Mouse (Mus musculus) monocyte, adult 2 months (primary cell): ENCODE measurements around the gene Gm28845.
"Not testable (repeated sequence)": the region's sequence is repeated elsewhere in the genome, so short reads cannot be mapped to it uniquely, and the experiment has no call there.

Experiments used
- DNase-seq, 2 experiments: peaks; one replicate each; pipeline ENCODE4 v3.0.0; 2022; ENCODE audit warnings: low spot score in 2 of 2, low read depth in 1 of 2

The Gm28845 gene

DNA sequence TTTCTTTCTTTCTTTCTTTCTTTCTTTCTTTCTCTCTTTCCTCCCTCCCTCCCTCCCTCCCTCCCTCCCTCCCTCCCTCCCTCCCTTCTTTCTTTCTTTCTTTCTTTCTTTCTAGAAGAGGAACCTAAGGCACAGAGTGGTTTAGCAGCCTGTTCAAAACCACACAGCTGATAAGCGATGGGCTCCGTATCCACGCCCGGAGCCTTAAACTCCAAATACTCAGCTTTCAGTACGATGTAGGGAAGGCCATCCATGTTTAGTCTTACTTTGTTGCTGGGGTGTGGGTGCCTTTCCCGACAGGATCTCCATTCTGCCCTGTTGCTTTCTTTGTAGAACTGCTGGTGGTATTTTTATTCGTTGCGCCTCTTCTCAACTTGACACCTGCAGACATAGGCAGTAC, 10.2 kb downstream of the Gm28845 start:
- no peak for DNase-seq

DNA sequence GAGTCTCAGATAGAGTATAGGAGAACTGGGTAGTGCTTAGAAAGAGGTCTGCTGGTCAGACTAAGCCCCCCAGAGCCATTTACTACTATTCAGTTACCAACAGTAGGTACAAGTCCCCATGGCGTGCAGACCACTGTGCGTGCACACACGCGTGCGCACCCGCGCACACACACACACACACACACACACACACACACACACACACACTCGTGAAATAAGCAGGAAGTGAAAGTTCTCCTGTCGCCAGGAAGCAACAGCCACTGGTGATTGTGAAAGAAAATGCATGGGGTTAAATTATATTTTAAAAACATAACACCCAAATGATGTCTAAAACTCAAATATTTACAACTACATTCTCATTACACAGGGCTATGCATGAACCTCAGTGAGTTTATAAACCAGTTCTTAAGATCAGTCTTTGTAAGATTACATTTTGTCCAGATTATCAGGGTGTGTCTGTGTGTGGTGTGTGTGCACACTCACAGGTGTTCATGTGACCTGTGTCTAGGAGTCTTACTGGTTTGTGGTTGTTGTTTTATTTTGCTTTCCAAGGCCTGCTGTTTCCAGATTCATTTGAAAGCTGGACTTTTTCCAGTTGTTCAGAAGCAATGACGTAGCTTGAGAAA, 11.6 kb downstream of the Gm28845 start:
- DNase-seq: peak in 1 of 2 experiments; percentile 34

DNA sequence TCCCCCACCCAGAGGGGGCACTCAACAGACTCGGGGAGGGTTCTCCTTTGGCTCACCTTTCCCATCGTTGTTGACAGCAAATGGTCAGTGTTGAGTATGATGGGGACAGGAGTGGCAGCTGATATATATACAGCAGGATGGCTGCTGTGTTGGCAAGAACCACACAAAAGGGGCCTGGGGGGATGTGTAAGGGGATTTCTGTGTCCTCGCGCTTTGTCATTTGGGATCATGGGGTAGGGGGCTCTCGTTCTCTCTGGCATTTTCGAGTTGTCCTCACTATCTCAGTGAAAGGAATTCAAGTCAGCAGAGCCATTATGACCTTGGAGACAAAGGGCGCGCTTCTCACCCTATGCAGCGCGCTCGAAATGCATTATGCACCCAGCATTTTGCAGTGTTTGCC, 16.1 kb downstream of the Gm28845 start, which contains the start of gene Cryga:
Cryga (minus strand) TSS at position 101 of the 400 bp plus-strand sequence.
- no peak for DNase-seq

DNA sequence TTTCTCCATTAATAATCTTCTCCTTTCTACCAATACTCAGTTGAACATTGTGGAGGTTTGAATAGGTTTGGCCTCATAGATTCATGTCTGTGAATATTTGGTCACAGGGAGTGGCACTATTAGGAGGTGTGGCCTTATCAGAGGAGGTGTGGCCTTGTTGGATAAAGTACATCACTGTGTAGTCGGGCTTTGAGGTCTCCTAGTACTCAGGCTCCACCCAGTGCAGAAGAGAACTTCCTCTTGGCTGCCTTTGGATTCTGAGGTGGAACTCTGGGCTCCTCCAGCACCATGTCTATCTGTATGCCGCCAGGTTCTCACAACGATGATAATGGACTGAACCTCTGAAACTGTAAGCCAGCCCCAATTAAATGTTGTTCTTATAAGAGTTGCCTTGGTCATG, 22.4 kb downstream of the Gm28845 start:
- DNase-seq: no peak

DNA sequence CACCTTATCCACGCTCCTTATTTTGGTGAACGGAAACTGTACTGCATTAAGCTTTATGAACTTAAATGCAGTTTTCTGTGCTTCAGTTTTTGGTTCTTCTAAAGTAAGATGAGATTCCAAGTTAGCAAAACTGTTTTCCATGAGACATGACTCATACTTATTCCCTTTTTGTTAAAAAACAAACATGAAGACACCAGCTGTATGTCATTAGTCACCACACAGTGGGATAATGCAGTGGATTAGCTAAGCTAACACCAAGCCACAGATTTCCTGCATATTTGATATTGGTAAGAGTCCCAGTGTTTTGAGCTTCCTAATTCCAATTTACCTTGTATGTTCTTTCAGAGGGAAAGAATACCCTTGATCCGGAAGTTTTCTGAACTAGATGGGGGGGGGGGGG, 27.8 kb downstream of the Gm28845 start:
- no peak for DNase-seq

DNA sequence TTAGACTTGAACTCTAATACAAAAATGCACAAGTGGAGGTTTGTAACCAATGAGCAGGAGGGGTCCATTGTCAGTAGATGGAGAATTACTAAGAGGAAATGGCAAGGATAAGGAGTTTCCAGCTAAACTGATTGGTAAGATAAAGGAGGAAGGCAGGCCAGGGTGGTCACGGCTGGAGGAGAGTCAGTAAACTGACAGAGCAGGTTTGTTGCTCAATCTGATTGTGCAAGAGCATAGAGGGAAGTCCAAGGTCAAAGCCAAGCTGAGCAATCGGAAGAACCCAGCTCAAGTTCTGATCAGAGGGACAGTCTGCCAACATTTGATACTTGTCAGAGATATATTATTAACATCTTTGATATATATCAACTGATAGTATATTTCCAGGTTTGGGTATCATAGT, 29.0 kb downstream of the Gm28845 start:
- peak; percentile 42 to 50 for DNase-seq

DNA sequence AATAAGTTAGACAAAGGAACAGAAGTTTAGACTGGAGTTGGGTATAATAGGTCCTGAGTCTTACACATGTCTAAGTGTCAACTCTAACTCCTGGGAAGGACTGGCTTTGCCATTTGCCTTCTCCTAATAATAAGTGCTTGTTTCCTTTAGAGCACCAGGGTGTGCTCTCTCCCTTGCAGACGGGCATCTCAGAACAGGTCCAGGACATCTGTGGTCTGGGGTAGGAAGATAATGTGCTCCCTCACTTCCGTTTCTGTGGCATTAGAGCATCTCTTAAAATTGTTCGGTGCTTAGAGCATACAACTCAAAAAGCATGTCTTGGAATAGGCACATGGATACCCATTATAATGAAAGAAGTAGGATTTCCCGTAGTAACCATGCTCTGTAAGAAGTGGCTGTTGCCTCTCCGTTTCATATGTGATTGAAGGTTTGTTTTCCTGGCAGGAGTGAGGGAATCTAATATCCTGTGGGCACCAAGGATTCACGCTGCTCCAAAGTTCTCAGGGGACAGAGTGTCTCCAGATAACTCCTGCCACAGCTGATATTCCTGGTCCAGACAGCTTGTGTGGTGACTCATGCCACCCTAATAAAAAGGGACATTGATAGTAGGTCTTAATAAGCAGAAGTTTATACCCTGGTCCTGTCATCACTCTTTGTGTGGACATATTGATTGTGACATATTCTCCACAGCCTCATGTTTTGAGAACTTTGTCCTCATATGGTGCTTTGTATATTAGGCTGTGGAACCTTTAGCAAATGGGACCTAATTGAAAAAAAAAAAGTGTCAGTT, 30.6 kb downstream of the Gm28845 start:
- no peak for DNase-seq

DNA sequence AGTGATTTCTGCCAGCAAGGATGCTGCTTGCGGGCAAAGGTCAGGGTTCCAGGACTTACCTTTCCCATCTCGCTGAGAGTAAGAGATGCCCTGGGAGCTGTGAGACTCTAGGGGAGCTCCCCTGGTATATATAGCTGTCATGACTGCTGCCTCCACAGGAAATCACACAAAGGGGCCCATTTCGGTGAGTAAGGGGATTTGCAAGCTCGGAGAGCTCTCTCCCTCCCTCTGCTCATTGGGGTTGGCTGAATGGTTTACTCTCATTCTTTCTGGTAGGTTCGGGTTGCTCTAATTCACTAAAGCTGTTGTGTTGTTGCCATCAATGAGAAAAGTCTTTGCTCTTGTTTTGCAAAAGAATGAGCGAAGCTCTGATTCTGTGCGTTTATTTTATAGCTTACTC, 37.2 kb downstream of the Gm28845 start, which contains the start of gene Crygb:
Crygb (minus strand) TSS at position 101 of the 400 bp plus-strand sequence.
- DNase-seq: no peak

DNA sequence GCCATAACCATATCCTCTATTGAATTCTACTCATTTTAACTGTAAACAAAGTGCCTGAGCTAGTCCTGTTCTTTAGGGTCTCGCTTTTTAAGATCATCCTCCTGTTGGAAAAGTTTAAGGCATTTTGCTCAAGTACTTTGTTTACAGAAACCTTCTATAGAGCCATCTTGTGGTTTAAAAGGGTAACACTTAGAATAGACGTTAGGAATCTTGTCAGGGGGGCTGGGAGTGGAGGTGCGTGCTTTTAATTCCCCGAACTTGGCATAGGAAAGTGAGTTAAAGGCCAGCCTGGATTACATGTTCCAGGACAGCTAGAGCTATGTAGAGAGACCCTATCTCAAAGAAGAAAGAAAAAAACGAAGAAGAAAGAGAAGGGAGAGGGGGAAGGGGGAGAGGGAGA, 43.8 kb downstream of the Gm28845 start:
- no peak for DNase-seq

DNA sequence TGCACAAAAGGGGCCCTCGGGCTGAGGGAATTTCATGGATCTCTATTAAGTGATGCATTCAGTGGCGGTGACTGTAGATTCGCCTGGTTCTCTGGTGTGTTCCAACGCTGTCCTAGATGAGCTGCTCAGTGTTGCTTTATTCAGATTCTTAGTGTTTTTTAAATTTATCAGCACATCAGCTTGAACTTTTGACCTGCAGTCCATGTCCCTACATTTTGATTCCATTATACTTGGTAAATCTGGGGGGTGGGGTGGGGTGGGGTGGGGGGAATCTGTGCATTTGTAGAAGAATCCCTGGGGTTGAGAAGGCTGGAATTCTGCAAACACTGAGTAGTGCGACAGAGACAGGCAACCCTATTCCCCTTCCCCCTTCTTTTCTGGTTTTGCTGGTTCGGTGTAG, 45.8 kb downstream of the Gm28845 start, which contains the start of gene Crygc:
Crygc (minus strand) TSS at position 101 of the 400 bp plus-strand sequence.
- DNase-seq: no peak

DNA sequence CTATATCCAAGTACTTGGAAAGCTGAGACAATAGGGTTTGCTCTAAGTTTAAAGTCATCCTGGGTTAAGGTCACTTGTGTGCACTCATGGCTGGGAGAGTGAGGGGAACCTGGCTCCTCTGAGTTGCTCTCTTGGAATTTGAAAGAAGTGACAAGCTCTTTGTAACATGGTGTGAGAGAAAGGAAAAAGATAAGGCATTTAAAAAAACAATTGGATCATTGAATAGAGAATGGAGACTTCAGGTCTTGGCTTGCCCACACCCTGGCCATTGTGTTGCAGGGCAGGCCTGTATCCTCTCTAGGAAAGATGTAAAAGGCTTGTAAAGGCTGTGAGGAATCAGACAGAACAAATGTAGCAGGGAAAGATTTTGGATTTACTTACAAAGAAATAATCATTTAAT, 51.5 kb downstream of the Gm28845 start:
- no peak for DNase-seq

DNA sequence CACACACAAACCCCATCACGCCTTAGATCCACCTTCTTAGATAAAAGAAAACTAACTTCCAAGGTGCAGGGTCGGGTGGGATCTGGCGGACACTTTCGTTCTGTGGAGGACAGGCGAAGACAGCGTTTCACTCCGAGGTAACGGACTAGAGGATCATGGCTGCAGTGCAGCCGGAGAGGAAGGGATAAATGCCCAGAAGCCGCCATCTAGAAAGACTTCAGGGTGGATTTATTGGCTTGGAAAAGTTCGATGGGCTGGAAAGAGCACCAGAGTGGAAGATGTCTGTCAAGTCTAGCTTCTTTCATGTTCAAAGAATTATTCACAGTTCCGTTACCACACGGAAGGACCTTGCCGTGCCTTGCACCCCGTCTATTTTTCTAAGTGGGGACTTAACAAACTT, 55.2 kb downstream of the Gm28845 start:
- no peak for DNase-seq

DNA sequence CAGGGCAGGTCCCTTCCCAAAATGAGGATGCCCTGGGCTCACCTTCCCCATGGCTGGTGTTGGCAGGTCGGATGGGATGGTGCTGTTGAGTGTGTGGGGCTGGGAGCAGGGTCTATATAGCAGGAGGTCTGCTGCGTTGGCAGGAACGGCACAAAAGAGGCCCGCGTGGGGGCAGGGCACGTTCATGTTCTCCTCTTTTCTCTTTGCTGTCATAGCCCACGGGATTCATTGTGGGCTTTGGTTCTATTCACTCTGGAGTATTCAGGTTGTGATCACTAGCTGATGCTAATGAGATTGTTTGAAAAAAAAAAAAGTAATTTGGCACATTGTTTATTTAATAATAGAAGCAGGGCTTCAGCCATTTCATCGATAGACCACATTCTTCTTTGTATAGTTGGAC, 56.0 kb downstream of the Gm28845 start, which contains the start of gene Crygd:
Crygd (minus strand) TSS at position 101 of the 400 bp plus-strand sequence.
- DNase-seq: no peak

DNA sequence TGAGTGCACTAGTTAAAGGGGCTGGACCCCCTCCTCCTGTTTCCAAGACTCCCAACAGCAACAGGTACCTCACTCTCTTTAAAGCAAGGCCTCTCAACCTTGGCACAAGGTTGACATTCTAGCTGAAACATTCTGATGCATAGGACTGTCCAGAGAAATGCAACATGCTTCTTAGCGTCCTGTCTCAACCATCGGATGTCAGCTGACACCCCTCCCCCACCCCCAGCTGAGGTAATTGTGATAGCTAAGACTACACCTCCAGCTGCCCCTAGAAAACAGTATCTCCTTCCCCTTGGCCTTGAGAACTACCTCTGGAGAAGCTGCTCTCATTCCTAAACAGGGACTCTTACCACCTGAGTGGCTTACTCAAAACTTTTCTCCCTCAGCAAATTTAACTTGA, 67.2 kb downstream of the Gm28845 start:
- no peak for DNase-seq

DNA sequence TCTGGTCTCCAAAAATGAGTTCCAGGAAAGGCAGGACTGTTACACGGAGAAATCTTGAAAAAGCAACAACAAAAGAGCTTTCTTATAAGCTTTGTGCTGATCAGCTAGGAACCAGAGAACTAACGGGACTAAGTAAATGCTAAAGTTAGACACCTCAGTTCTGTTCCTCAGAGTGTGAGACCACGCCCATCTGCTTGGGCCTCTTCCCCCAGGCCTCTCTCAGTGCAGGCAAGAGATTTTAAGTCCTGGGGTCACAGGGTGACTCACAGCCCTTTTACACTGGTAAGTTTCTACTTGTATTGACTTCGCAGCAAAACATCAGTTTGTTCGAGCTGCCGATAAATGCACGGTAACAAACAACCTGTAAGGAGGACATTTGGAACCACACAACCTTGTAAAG, 67.7 kb downstream of the Gm28845 start:
- DNase-seq: no peak

DNA sequence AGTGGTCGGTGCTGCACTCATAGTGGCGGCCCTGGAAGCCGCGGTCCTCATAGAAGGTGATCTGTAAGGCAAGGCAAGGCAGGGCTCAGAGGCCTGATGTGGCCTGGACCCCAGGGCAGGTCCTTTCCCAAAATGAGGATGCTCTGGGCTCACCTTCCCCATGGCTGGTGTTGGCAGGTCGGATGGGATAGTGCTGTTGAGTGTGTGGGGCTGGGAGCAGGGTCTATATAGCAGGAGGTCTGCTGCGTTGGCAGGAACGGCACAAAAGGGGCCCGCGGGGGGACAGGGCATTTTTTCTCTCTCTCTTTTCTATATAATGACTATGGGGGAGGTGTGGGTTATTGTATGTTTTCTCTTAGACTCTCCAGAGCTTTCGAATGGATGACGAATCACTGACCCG, 68.4 kb downstream of the Gm28845 start, which contains the start of gene Cryge:
Cryge (minus strand) TSS at position 198 of the 400 bp plus-strand sequence.
- not testable (repeated sequence) for DNase-seq
